Mouse (Mus musculus) skeletal muscle tissue, adult 2 months (tissue): Measurements from ENCODE around the gene Il17re.

Source experiments
- DNase-seq: peaks from one replicate; pipeline ENCODE4 v3.0.0-alpha.2; 2012; ENCODE audit warnings: low read depth, low spot score

Il17re gene

DNA sequence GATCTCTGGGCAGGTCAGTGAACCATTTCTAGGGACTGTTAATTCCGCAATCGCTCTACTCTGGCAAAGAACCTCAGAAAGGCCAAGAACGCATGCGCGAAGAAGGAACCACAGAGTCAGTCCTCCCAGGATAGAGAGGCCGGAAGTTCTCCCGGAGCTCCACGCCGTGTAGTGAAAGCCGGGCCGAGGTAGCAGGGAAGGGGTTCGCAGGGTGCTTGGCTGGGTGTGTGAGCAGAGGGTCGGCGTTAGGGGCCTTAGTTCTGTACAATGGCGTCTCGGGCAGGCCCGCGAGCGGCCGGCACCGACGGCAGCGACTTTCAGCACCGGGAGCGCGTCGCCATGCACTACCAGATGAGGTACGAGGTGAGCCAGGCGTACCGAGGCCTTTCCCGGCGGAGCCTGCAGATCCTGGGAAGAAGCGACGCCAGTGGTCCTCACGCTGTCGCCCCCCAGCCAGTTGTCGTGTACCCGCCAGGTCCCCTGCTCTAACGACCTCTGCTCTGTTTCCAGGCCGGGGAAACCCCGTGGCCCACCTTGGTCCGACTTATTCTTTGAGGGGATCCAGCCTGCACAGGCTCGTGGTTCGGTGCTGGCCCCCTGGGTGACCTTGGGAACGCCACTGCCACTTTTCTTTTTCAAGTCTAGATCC lies 15.7 kb upstream of the Il17re start, which contains the start of gene Jagn1:
Jagn1 (plus strand) TSS at position 128 of the 649 bp plus-strand sequence.
- peak; percentile 91 for DNase-seq

- DNase-seq: no peak
Measured at GRCm38 (mm10) chr6:113443091-113443490, 15.2 kb upstream of the Il17re start.

- DNase-seq: no peak
Measured at GRCm38 (mm10) chr6:113444207-113444965, 13.9 kb upstream of the Il17re start.

DNA sequence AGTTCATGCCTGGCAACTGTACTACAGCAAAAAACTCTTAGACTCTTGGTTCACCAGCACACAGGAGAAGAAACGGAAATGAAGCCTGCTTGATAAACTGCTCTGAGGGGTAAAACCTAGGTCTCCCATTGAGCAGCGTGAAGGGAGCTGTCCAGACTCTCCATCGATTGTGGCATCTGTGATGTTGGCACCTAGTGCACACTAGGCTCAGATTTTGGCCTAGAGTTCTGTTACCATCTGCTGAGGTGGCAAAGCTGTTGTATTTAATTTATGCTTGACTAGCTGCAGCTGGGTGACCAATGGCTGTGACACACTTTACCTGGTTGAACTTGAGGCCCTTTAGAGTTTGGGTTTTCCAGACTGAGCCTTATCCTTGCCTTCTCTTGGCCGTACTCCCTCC lies 10.6 kb upstream of the Il17re start:
- DNase-seq: no peak

DNA sequence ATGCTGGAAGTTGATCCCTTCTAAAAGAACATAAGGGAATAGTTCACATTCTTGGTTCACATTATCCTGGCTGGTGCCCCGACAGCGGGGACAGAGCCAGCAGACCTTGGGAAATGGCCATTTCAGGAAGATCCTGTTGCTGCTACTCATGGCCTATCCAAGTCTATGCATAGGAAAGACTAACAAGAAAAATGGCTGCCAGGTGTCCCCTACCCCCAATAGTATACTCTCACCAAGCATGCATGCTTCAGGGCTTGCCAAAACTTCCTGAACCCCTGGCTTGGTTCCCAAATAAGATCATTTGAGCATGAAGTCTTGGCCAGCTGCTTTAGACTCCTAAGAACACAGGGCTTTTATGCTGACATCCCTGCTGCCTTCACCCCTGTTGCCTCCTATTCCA lies 6.4 kb upstream of the Il17re start:
- no peak for DNase-seq

DNA sequence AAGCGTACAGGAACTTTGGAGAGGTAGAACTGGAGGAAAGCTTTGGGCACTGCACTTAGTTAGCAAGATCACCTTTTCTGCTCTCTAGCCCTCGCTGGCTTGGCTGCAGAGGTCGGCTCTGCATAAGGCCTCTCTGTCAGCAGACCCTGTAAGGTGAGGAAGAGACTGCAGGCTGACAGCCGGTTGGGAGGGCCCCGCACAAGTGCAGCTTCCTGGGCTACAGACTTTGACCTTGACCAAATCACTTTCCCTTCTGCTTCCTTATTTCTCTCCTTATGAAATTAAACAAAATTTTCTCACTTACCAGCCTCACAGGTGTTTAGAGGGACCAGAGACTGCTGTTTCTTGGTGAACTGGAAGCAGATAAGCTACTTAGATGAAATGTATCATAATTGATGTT lies 3.3 kb upstream of the Il17re start:
- no peak for DNase-seq

- DNase-seq: no peak
Measured at GRCm38 (mm10) chr6:113458635-113459034, 351 bp downstream of the Il17re start.

- DNase-seq: no peak
Measured at GRCm38 (mm10) chr6:113464040-113464439, 5.8 kb downstream of the Il17re start.

GRCm38 (mm10) chr6:113465602-113466001 lies 7.3 kb downstream of the Il17re start:
- no peak for DNase-seq

GRCm38 (mm10) chr6:113468512-113468911 lies 10.2 kb downstream of the Il17re start:
- no peak for DNase-seq

DNA sequence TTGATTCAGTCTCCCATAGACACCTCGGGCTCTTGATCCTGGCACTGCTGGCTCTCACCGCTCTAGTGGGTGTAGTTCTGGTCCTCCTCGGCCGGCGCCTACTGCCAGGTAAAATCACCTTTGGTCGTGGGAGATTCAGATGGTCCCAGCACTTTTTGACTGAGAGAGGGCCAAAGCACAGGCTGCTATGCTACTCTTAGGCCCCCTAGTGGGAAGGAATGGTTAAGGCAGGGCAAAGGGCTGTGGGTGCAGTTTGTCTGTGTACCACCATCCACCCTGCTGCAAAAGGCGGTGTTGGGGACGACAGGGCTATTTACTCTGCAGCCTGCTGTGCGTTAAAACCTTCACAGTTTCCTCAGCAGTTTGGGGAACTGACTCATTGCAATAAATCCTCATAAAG lies 10.7 kb downstream of the Il17re start:
- no peak for DNase-seq

DNA sequence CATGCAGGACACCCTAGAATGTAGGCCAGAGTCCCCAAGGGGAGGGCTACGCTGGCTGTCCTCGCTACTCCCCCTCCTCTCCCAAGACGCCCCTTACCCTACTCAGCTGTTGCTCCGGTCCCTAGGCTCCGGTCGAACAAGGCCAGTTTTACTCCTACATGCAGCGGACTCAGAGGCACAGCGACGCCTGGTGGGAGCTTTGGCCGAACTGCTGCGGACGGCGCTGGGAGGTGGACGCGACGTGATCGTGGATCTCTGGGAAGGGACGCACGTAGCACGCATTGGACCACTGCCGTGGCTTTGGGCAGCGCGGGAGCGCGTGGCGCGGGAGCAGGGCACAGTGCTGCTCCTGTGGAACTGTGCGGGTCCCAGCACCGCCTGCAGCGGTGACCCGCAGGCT lies 11.1 kb downstream of the Il17re start:
- peak; percentile 57 for DNase-seq

- peak; percentile 70 for DNase-seq
Measured at GRCm38 (mm10) chr6:113471297-113471936, 13.1 kb downstream of the Il17re start, which contains the start of gene Il17rc. TSS of gene Il17rc (plus strand) at chr6:113471427.

GRCm38 (mm10) chr6:113472061-113472460 lies 13.8 kb downstream of the Il17re start:
- DNase-seq: no peak

- no peak for DNase-seq
Measured at GRCm38 (mm10) chr6:113473246-113473645, 15.0 kb downstream of the Il17re start.

DNA sequence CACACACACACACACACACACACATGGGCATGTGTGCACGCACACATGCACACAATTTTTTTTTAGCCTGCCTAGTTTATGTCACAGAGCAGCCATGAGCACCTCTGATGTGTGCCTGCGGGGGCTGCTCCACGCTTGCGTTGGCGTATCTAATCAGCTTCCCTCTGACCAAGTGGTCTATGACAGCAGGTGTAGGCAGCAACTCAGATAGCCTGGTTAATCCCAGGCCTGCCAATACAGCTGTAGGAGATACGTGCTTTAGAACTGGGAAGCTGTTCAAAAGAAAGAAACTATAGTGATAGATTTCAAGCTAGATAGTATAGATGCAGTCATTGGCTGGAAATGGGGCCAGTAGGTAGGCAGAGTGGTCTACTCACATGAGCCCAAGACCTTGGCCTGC lies 15.4 kb downstream of the Il17re start:
- DNase-seq: no peak

DNA sequence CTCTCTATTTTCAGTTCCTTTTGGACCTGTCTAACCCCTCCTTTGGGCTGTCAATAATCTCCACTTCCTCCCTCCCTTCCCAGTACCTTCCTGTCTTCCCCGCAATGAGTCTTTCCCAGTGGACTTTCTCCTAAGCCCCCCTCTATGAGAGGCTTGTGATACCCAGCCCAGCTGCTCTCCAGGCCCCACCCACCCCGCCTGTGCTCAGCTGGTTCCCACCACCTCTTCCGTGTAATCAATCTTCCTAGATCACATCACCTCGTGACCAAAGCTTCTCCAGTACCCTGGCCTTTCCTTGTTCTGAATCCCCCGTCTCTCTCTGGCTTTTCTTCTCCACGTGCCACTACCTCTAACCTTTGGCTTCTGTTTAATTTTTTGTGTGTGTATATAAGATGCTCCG lies 19.1 kb downstream of the Il17re start:
- no peak for DNase-seq

GRCm38 (mm10) chr6:113478906-113479305 lies 20.6 kb downstream of the Il17re start:
- no peak for DNase-seq

DNA sequence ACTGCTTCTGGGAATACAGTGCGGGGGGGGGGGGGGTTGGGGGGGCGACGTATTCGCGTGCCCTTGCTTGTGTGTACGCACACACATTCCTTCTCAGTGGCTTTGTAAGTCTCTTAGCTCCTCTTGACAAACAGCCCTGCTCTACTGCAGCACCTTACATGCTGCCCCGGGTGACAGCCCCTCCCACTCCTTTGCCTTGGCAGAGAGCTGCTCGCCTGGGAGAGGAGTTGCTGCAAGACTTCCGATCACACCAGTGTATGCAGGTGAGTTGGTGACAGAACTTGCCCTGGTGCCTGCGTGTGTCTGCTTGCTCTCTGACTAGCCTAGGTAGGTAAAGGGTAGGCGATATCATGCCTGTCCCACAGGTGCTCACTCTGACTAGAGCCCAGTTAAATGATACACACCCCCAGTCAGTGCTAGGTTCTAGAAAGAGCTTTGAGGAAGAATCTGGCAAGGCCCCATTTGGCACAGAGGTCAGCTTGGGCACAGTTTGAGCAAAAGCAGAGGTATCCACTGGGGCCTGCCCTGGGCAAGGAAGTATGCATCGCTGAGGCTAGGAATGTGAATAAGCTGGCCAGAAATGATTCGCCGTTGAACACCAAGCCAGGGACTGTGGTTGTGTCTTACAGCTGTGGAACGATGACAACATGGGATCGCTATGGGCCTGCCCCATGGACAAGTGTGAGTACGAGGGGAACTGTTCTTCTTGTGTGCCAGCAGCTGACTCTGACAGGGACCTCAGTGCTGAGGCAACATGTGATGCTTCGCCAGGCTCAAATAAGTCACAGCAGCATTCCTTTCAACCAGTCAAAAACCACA lies 22.5 kb downstream of the Il17re start:
- DNase-seq: peak; percentile 60

- peak; percentile 38 for DNase-seq
Measured at GRCm38 (mm10) chr6:113482477-113483099, 24.3 kb downstream of the Il17re start.

DNA sequence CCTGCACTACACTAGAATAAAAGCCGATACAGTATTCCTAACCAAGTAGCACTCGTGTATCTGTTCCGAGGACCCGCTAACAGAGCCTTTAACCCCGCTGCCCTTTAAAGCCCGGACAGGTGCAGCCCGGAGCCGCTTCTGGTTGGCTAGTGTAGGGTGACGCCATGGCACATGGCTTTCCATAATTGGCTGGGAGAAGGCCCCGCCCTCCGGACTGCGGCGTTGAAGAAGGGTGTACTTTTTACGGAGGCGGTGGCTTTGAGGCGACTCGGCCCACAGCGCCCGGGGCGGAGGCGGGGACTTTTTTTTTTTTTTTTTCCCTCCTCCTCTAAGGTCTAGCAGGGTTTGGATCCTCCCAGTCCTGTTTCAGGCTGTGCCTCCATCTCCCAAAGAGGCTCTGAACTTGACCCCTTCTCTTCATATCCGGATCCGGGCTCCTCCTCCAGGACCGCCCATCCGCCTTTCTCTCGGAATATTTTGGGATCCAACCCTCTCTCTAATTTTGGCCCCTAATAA lies 24.9 kb downstream of the Il17re start, which contains the start of gene Creld1:
Creld1 (plus strand) TSS at position 198 of the 516 bp plus-strand sequence.
- DNase-seq: peak; percentile 97
